Comparison of ENCODE assay signal across 16 mouse cellular contexts in the genomic region with DNA sequence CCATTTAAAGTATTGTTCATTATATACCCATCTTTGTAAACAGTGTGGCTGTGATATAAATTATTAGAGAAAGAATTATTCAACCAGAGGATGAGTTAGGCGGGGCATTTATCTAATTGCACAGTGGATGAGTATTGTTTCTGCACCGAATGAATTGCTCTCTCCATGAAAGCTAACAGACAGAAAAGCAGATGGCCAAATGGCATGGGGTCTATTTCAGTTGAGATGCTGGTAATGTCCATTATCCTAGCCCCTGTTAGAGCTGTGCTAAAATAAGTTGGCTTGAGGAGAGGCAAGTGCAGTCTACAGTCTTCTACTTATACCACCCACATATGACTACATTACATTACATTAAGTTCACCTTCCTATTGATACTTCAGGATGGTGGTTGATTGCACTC.
"Had no signal": no experiment of that assay in that cellular context is flagged by ENCODE, and none has a peak within 500 bp of the region (broad histone marks: within the 10 kb centered on the region; RNA-seq: fewer than 3 reads in every experiment).

No protein-coding gene starts in this region.

- H3K4me2 ChIP-seq: liver, embryonic 13.5 days; midbrain, embryonic 12.5 days; midbrain, embryonic 15.5 days; neural tube, embryonic 13.5 days; stomach, embryonic 15.5 days had no signal

- H3K27me3 ChIP-seq: liver, embryonic 13.5 days; midbrain, embryonic 12.5 days; midbrain, embryonic 15.5 days; neural tube, embryonic 13.5 days; stomach, embryonic 15.5 days had no signal

- H3K27ac ChIP-seq: kidney, postnatal 0 days; liver, embryonic 13.5 days; midbrain, embryonic 12.5 days; midbrain, embryonic 15.5 days; neural tube, embryonic 13.5 days; stomach, embryonic 15.5 days had no signal

- H3K4me1 ChIP-seq: liver, embryonic 13.5 days; midbrain, embryonic 12.5 days; midbrain, embryonic 15.5 days; neural tube, embryonic 13.5 days; stomach, embryonic 15.5 days had no signal

- H3K36me3 ChIP-seq: liver, embryonic 13.5 days; midbrain, embryonic 12.5 days; midbrain, embryonic 15.5 days; neural tube, embryonic 13.5 days; stomach, embryonic 15.5 days had no signal

- H3K9ac ChIP-seq: liver, embryonic 13.5 days; midbrain, embryonic 12.5 days; midbrain, embryonic 15.5 days; neural tube, embryonic 13.5 days; stomach, embryonic 15.5 days had no signal

- H3K4me3 ChIP-seq: liver, embryonic 13.5 days; midbrain, embryonic 12.5 days; midbrain, embryonic 15.5 days; myocyte; neural tube, embryonic 13.5 days; stomach, embryonic 15.5 days had no signal

- H3K9me3 ChIP-seq: liver, embryonic 13.5 days; midbrain, embryonic 12.5 days; midbrain, embryonic 15.5 days; neural tube, embryonic 13.5 days; stomach, embryonic 15.5 days had no signal

- ATAC-seq: midbrain, embryonic 15.5 days had no signal

- DNase-seq: kidney, adult 2 months; kidney, postnatal 25 days; liver, embryonic 13.5 days; lung, adult 2 months; lung, postnatal 14 days; lung, postnatal 4 days; retina, postnatal 1 day; right cerebral cortex, postnatal 25 days; spleen, adult 18-20 months; thymus, postnatal 25 days had no signal
